15 mouse cellular contexts compared by ENCODE assay signal in the genomic region with DNA sequence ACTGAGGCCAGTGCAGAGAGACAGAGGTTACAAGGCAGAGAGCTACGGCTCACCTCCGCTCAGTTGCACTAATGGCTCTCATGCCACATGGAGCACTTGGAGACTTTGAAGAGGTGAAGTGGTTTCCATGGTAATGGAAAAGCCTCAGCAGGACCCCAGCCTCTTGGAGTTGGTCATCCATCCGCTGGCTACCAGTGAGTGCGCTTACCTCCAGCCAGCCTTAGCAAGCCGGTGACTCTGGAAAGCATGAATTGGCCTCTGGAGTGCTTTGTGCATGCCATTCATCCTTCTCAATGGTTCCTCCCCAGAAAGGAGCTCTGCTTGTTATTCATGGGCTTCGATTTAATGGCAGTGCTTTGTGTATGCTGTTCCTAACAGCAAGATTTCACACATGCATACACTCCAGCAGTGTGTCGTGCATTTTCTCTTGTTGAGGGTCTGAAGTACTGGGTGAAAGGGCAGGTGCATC.
DNase-seq lines count a peak whose midpoint lies in the region; ATAC-seq and TF ChIP-seq lines count a peak whose summit lies in the region.
"Had no signal": no experiment of that assay in that cellular context is flagged by ENCODE, and none has a peak within 500 bp of the region (broad histone marks: within the 10 kb centered on the region; RNA-seq: fewer than 3 reads in every experiment).

No protein-coding gene starts in this region.

- H3K9ac ChIP-seq in lung, embryonic 14.5 days: no peak overlapping the region
- no peak overlapping the region for H3K9ac ChIP-seq in forebrain, postnatal 0 days
- no peak overlapping the region for H3K9ac ChIP-seq in midbrain, embryonic 12.5 days (replicated peaks)
- H3K9ac ChIP-seq: limb, embryonic 15.5 days had no signal

- H3K36me3 ChIP-seq in lung, embryonic 14.5 days (ENCODE audit: insufficient read depth): no peaks in the 10 kb centered on the region
- no peaks in the 10 kb centered on the region for H3K36me3 ChIP-seq in forebrain, postnatal 0 days (ENCODE audit: insufficient read depth)
- H3K36me3 ChIP-seq in midbrain, embryonic 12.5 days: no peaks in the 10 kb centered on the region
- H3K36me3 ChIP-seq: limb, embryonic 15.5 days had no signal

- DNase-seq in lung, embryonic 14.5 days: peak; percentile 17
- DNase-seq in lung, adult 18-20 months: no peak
- DNase-seq in forebrain, postnatal 0 days: peak; percentile 26
- DNase-seq in retina, embryonic 14.5 days (ENCODE audit: low spot score): peak; percentile 32
- no peak for DNase-seq in right cerebral cortex, adult 2 months (ENCODE audit: low spot score in 2 of 2)
- DNase-seq in adrenal gland, postnatal 10 days: no peak
- DNase-seq: heart, adult 2 months; kidney, postnatal 10 days; lung, postnatal 10 days; right cerebral cortex, postnatal 14 days; thymus, postnatal 25 days had no signal

- H3K4me2 ChIP-seq in lung, embryonic 14.5 days: no peak overlapping the region
- H3K4me2 ChIP-seq in forebrain, postnatal 0 days (ENCODE audit: low read depth): no peak overlapping the region
- H3K4me2 ChIP-seq in midbrain, embryonic 12.5 days (replicated peaks): 0 out of 2 replicates have a peak overlapping the region, but pooled peaks have one; percentile 0
- H3K4me2 ChIP-seq: limb, embryonic 15.5 days had no signal

- H3K27me3 ChIP-seq in lung, embryonic 14.5 days (ENCODE audit: insufficient read depth, low read length): no peaks in the 10 kb centered on the region
- no peaks in the 10 kb centered on the region for H3K27me3 ChIP-seq in forebrain, postnatal 0 days (ENCODE audit: insufficient read depth, low read length)
- H3K27me3 ChIP-seq in midbrain, embryonic 12.5 days: peaks cover 21% of the 10 kb centered on the region
- H3K27me3 ChIP-seq: limb, embryonic 15.5 days had no signal

- no peak; the same call in 1 of the 2 replicates for ATAC-seq in lung, embryonic 14.5 days (ENCODE audit: insufficient read depth)
- peak; percentile 76 for ATAC-seq in forebrain, postnatal 0 days
- ATAC-seq in midbrain, embryonic 12.5 days (ENCODE audit: low FRiP score, low read depth): peak; percentile 84
- no peak for ATAC-seq in megakaryocyte-erythroid progenitor cell, adult 5-6 weeks (replicated peaks; ENCODE audit: low FRiP score, low TSS enrichment, poor library complexity, severe bottlenecking)

- no peaks in the 10 kb centered on the region for H3K9me3 ChIP-seq in lung, embryonic 14.5 days (ENCODE audit: low read depth, low read length)
- H3K9me3 ChIP-seq in forebrain, postnatal 0 days (ENCODE audit: low read length): no peaks in the 10 kb centered on the region
- H3K9me3 ChIP-seq in midbrain, embryonic 12.5 days: no peaks in the 10 kb centered on the region
- H3K9me3 ChIP-seq: limb, embryonic 15.5 days had no signal

- WGBS in lung, embryonic 14.5 days: 56% methylated on average over 7 of the region's 7 CpGs
- WGBS in forebrain, postnatal 0 days: 17% methylated on average over 7 of the region's 7 CpGs
- WGBS in midbrain, embryonic 12.5 days: 12% methylated on average over 7 of the region's 7 CpGs

- H3K27ac ChIP-seq in lung, embryonic 14.5 days (ENCODE audit: low read depth): no peak overlapping the region
- H3K27ac ChIP-seq in forebrain, postnatal 0 days (ENCODE audit: low read depth, low read length): no peak overlapping the region
- no peak overlapping the region for H3K27ac ChIP-seq in midbrain, embryonic 12.5 days (replicated peaks)
- H3K27ac ChIP-seq: heart, adult 2 months; limb, embryonic 15.5 days had no signal

- H3K4me3 ChIP-seq in lung, embryonic 14.5 days (ENCODE audit: low read depth, low read length): no peak overlapping the region
- H3K4me3 ChIP-seq in forebrain, postnatal 0 days (ENCODE audit: low read depth, low read length): no peak overlapping the region
- H3K4me3 ChIP-seq in midbrain, embryonic 12.5 days: no peak overlapping the region
- H3K4me3 ChIP-seq: heart, adult 2 months; limb, embryonic 15.5 days; myocyte had no signal

- H3K4me1 ChIP-seq in lung, embryonic 14.5 days (ENCODE audit: insufficient read depth): no peaks in the 10 kb centered on the region
- no peaks in the 10 kb centered on the region for H3K4me1 ChIP-seq in forebrain, postnatal 0 days (ENCODE audit: insufficient read depth)
- H3K4me1 ChIP-seq in midbrain, embryonic 12.5 days: peaks cover 19% of the 10 kb centered on the region
- H3K4me1 ChIP-seq: limb, embryonic 15.5 days had no signal

- TF ChIP-seq CTCF in lung, embryonic 14.5 days (IDR thresholded peaks at IDR 0.05; ENCODE audit: low read depth): no peak
- no peak for TF ChIP-seq CTCF in forebrain, postnatal 0 days (IDR thresholded peaks at IDR 0.05; ENCODE audit: low read depth)

Comparison
In these comparisons a context has a peak if more than half of its experiments do, and no peak if none do; other contexts are left out.
1. DNase-seq: peak in lung, embryonic 14.5 days (single experiment), forebrain, postnatal 0 days (single experiment) and retina, embryonic 14.5 days (single experiment); none in lung, adult 18-20 months (0 of 2), right cerebral cortex, adult 2 months (0 of 2) and adrenal gland, postnatal 10 days (single experiment).
2. ATAC-seq: peak in forebrain, postnatal 0 days (single experiment) and midbrain, embryonic 12.5 days (single experiment); none in lung, embryonic 14.5 days (single experiment) and megakaryocyte-erythroid progenitor cell, adult 5-6 weeks (single experiment).